Mouse (Mus musculus): ENCODE measurements around the gene Neurod2.

Gene Neurod2

DNA sequence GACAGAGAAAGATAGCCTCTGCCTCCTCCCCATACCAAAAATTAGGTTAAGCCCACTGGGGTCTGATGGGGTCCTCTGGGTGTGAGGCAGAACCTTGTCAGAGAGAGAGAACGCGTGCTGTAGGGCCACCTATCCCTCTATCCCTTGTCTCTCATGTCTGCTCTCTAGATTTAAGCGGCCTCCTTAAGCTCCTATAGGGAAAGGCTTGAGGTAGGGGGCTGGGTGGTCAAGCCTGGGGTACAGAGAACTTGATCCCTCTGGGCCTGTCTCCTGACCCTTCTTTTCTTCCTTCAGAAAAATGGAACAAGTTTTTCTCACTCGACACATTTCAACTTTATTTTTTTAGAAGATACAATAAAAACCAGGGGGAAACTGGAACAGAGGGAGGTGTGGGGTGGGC, 3.4 kb upstream of the Neurod2 start:
- no peak for DNase-seq (ENCODE audit: low spot score in 2 of 2)

DNA sequence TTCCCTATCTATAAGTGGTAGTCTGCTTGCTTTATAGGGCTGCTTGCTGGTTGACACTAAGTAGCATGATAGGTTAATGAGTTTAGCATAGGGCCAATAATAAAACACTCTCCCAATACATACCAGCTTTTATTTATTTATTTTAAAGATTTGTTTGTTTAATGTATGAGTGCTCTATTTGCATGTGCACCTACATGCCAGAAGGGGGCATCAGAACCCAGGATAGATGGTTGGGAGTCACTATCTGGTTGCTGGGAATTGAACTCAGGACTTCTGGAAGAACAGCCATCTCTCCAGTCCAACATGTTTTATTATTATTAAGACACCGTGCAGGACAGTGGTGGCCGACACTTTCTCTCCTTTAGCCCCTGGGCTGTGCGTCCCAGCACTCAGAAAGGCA, 2.7 kb upstream of the Neurod2 start:
- no peak for DNase-seq (ENCODE audit: low spot score in 2 of 2)

DNA sequence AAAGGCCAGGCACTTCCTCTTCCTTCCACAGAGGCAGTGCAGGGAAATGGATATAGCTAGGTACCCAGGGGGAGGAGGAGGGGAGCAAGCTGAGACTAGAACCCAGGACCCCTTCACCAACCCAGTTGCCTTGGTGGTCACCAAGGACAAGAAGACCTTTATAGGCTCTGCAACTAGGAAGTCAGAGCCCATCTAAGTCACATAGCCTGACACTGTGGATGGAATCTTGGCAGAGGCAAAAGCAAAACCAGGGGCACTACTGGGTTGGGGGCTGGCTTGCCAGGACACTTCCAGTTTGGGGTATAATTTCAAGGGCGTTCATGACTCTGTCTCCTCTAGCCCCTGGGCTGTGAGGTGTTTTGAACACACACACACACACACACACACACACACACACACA, 2.0 kb upstream of the Neurod2 start:
- no peak for DNase-seq (ENCODE audit: low spot score in 2 of 2)

DNA sequence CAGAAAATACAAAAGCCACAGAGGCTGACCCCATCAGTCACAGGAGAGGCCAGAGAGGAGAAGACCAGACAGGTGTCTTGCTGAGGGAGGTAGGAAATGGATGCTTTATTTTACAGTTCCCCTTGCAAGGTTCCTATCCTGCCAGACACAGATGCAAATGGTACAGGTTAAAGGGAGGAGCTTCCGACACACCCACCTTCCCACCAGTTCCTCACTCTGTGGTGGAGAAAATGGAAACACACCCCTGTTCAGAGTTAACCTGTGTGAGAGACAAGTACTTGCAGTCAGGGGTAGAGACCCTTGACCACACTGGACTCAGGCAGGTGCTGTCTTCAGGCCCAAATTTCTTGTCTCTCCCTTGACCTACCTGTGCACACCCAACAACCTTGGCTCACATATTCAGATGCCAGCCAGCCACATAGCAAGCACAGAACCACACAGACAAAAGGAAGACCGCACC, 1.3 kb upstream of the Neurod2 start:
- DNase-seq (ENCODE audit: low spot score in 2 of 2): no peak

DNA sequence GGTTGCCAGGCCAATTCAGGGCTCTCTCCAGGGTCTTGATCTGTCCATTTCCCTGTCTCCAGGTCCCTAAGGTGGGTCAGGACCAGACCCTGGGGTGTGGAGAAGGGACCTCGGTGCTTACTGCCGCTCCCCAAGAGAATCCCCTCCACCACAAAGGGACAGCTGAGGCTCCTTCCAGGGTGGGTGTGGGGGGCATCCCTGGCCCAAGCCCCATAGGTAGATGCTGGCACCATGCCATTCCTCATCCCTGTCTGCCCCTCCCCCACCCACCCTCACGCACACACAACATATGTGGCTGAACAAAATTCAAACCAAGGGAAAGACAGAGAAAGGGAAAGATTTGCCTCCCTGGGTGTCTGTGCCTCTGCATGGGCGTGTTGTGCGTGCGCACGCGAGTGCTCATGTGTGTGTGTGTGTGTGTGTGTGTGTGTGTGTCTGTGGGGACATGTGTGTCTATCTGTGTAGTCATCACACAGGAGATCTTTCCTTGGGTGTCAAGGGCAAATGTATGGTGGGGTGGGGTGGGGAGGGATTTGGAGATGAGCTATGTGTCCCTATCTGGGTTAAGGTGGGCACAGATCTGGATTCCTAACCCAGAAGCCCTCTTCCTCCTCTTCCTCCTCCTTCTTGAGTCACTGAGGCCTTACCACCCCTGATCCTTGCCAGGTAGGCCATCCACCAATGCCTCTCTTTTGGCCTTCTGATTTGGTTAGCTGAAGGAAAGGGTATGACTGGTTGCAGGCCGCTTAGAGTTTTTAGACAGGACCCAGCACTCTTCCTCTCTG, 704 bp upstream of the Neurod2 start:
- DNase-seq (ENCODE audit: low spot score in 2 of 2): no peak

DNA sequence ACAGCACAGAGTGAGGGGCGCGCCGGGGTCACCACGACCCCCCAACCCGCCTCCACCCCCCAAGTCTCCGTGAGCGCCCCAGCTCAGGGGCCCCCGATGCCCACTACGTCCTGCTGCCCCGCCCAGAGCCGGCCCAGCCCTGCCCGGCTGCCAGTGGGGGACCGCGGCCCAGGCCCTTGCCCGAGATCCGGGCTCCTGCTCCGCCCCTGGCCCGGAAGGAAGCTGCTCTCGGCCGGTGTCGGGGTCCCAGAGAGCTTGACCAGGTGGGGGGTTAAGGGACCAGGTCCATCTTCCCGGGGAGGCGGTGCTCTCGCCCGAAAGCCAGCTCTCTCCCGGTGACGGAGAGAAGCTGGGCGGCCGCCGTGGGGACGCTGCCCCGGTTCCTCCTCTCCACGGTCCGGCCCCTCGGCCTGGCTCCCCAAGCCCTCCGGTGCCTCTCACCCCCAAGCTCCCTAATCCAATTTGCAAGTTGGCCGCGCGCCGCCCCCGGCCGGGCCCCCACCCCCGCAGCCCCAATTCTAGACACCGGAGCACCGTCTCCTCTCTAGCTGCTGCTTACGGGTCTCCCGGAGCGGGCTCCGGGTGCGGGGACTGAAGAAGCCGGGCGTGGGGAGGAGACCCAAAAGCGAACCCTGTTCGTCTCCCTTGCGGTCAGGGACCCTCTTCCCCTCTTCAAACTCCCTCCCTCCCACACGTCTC, 928 bp downstream of the Neurod2 start:
- no peak for DNase-seq (ENCODE audit: low spot score in 2 of 2)

DNA sequence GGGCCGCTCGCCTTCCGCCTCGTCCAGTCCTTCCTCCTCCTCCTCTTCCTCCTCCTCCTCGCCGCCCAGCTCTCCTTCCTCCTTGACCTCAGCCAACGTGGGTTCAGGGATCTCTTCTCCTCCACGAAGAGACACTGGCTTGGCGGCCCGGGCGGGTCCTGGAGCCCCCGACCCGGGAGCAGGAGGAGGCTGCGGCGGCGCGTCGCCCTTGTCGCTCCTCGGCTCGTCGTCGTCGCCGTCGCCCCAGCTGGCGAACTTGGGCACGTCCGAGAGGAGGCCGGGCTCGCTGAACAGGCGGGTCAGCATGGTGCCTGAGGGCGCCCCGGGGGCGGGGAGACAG, 1.4 kb downstream of the Neurod2 start:
- DNase-seq (ENCODE audit: low spot score in 2 of 2): no peak

DNA sequence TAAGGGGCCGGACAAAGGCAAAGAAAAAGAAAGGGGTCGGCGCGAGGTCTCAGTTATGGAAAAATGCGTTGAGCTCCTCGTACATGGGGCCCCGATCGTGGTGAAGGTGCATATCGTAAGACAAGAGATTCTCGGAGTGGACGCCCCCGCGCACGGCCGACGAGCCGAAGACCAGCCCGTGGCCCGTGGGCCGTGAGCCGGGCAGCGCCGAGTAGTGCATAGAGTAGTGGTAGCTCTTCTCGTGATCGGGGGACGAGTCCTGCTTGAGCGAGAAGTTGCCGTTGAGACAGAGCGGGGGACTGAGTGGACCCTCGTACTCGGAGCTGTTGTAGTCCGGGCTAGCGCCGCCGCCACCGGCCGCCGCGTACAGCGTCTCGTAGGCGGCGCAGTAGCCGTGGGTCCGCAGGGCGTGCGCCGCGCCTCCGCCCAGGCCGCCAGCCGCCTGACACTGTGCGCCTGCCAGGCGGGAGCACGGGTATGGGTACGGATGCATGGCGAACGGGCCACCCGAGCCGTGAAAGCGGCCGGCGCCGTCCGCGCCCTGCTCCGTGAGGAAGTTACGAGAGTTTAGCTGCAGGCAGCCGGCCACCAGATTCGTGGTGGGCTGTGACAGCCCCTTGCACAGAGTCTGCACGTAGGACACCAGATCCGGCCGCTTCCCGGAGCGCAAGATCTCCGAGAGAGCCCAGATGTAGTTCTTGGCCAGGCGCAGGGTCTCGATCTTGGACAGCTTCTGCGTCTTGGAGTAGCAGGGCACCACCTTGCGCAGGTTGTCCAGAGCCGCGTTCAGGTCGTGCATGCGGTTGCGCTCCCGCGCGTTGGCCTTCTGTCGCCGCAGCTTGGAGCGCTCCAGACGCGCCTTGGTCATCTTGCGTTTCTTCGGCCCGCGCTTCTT, 2.1 kb downstream of the Neurod2 start:
- DNase-seq (ENCODE audit: low spot score in 2 of 2): no peak

DNA sequence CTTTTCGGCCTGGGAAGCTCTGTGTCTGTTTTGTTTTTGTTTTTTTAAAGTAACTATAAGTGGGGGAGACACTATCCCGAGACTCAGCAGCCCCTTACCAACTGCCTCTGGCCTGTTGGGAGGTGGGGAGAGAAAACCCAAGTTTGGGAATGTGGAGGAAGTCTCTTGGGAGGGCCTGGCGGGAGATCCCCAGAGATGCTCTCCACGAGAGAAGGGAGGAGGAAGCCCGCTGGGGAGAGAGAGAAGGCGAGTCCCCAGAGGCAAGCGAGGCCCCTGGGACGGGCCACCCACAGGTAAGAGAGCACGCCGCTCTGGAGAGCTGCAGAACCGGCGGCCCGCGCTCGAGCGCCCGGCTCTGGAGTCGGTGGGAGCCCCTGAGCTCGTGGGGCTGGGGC, 2.7 kb downstream of the Neurod2 start:
- no peak for DNase-seq (ENCODE audit: low spot score in 2 of 2)

DNA sequence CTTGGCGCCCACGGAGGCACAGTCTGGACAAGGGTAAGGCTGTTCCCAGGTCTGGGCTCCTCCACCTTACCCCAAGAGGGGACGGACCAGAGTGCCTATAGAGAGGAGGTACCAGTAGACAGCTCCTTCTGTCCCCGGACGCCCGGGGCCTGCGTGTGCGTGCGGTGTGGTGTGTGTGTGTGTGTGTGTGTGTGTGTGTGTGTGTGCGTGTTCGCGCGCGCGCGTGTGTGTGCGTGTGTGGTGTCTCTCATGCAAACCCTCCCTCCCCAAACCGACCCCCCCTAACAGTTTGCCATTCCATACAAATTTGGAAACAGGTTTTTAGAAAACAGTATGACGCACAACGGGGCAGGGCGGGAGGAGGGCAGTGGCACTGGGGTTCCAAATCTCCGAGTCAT, 3.6 kb downstream of the Neurod2 start:
- no peak for DNase-seq (ENCODE audit: low spot score in 2 of 2)

DNA sequence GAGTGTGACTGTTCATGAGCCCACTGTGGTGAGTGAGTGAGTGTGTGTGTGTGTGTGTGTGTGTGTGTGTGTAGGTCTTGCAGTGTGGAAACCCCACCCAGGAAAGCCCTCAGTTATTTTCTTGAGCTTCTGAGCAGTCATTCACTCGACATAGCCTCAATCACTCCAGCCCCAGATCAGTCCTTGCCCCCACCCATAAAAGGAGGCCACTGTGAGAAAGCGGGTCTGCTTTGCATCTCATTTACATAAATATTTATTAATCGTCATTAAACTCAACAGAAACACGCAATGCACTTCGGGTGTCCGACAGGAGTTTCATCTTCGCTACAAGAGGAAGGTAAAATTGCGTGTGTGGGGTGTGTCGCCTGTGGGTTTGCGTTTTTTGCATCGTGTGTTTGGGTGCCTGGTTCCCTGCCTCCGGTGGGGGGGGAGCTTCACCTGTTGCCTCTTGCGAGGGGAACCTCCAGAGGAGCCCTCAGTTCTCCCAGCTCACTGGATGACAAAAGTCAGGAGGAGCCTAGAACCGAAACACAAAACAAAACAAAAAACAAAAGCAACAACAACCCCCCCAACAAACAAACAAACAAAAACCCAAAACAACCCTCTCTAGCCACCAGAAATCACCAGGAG, 4.1 kb downstream of the Neurod2 start:
- no peak for DNase-seq (ENCODE audit: low spot score in 2 of 2)

DNA sequence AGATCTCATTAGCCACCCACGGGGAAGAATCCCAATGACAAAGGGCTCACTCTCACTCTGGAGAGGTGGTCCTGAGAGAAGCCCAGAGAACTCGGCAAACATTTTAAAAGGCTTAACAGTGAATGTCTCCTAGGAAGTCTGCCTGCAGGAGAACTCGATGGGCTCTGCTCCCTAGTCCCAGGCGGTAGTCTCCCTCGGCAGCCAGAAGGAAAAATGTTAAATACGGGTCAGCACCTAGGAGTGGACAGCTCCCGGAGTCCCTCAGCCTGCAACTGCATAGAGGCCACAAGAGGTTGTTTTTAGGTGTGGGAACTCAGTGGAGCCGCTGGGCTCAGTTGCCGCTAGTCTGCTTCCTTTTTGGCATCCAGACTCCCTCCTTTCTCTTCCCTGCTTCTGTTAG, 5.5 kb downstream of the Neurod2 start:
- no peak for DNase-seq (ENCODE audit: low spot score in 2 of 2)

DNA sequence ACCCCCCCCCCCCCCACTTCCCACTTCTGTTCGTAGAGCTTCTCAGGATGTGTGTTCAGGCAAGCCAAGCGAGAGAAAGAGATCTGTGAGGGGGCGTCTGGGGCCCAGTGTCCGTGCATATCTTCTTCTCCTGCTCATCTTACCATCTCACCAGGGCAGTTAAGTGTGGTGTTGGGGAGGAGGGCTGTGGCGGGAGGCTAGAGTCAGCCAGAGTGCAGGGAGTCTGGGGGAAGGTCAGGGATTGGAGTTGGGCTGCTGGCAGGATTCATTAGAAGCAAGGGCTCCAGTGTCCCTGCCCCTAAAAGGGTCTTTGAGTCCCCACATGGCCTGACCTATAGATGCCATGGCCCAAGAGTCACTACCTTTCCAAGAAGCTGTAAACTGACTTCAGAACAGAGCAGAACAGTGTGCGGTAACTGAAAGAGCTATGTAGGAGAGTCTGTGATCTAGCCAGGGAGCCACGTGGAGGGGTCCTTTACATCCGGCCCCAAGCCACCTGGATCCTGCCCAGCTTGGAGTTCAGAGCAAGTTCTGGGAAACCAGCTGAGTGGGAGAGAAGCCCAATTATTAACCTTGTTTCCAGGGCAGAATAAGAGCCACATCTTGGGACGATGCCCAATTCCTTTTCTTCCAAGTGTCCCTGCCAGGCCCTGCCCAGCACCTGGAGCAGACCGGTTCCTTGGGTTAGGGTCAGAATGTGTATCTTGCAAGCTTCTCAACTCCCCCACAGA, 6.1 kb downstream of the Neurod2 start:
- DNase-seq (ENCODE audit: low spot score in 2 of 2): no peak

DNA sequence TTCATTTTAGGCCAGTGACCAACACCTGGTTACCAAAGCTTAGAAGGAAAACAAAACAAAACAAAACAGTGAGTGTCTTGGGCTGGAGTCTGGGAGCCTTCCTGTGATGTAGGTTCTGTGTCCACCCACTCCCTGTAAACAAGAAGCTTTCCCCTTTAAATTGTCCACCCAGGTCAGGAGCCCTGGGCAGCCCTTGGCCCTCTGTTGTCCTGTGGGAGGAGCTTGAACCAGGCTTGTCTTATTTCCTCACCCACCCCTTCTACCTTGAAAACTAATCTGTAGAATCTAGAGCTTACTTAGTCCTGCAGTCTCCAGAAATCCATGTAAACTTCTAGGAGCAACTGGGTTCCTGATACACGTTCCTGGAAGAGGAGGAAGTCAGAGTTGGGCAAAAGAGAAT, 7.3 kb downstream of the Neurod2 start:
- no peak for DNase-seq (ENCODE audit: low spot score in 2 of 2)

DNA sequence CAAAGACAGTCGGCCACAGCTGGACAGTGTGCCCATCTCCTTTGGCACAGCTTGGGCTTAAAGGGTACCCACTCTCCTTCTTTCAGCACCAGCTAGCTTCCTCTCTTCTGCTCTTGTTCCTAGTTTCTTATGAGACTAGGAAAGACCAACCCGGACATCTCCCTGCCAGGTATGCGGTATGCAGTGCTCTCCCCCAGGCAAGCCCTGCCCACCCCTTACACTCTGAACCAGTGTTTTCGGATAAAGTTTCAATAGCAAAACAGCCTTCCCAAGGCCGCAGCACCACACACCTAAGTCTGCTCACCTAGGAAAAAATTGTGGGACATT, 7.8 kb downstream of the Neurod2 start:
- no peak for DNase-seq (ENCODE audit: low spot score in 2 of 2)

DNA sequence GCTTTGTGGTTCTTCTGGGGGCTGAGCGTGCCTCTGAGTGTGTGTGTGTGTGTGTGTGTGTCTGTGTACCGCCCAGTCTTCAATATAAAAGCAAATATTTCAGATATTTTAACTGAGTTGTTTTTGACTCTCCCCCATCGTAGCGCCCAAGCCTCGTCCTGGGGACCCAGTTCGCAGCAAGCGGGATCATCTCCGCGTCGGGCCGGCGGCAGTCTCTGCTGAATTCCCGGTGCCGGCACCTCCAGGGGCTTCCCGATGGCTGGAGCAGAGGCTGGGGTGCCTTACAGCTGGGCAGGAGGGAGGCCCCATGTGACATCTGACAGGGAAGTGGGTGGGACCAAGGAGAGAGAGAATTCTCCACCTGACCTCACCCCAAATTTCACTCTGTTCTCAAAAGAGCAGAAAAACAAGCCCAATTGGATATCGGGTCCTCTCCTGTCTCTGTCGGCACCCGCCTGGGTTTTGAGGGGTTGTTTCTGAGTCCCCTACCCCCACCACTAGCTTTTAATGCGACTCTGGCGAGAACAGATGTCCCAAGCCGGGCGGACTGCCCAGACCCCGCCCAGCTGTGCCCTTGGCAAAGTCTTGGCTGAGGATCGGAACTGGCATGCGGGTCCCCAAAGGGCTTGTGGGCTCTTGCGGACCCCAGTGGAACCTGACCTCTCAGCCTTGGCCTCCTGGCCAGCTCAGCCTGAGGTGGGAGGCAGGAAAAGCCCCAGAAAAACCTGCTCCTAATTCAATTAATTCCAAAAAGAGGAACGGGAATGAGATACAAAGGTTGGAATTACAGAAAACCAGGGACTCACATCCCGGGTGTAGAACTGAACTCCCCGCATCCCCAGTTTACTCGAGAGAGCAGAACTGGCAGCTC, 8.4 kb downstream of the Neurod2 start:
- no peak for DNase-seq (ENCODE audit: low spot score in 2 of 2)

DNA sequence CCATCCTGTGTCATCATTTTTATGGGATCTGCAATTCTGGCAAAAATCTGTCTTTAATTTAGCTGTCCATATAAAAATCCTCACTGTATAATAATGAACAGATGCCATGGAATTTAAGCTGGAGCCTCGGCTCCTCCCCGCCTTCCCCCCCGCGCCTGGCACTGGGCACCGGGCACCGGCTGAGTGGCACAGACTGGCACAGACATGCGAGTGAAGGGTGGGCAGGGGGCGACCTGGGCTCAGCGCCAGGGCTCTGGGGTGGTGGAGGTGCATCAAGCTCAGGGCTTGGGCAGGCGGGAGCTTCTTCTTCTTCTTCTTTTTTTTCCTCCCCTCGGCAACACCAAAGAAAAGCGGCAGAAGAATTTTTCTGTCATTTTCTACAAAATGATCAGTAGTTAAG, 9.1 kb downstream of the Neurod2 start:
- DNase-seq (ENCODE audit: low spot score in 2 of 2): no peak

DNA sequence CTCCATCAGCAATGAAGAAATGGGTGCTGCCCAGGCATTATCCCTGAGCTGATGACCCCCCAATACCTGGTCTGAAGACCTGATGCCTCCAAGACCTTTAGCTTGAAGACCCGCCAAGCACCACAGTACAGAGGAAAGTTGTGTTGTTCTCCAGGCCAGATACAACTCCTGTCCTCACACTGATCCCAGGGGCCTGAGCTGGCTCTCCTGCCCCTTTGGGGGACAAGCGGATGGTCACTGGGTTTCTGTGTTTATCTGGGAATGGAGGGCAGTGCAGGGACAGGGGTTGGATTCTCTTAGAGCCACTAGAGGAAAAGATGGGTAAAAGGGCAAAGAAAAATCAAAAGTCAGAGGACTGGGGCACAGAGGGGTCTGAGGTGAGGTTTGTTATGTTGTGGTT, 9.5 kb downstream of the Neurod2 start:
- DNase-seq (ENCODE audit: low spot score in 2 of 2): no peak

DNA sequence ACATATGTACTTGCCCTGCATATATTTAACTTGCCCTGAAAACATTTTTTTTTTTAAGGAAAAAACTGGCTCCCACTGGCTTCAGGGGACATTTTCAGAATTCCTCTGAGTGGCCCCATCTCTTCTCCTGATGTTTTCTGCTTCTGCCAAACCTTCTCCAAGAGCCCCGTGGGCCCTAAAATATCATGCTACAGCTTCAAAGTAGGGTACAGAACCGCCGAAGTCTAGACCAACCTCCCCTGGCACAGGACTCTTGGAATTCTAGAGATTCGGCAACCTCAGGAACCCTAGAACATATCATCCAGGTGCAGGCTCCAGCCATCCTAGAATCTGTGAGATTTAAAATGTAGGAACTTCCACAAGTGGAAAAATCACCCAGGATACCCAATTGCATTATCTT, 9.9 kb downstream of the Neurod2 start:
- no peak for DNase-seq (ENCODE audit: low spot score in 2 of 2)

DNA sequence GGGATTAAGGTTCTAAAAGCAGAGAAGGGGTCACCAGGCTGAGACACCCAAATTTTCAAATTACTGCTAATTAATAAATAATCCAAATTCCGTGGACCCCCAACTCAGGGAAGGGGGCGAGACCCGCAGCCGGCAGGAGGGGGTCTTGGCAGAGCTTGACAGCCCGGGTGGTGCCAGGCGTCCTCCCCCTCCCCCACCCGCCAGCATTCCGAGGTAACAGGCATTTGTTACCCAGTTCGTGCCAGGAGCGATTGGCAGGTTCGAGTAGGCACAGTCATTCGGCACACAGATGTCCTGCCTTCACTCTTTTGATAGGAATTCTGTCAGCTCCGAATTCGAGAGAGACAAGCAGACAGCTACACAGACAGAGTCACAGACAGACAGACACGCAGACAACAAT, 10.3 kb downstream of the Neurod2 start:
- no peak for DNase-seq (ENCODE audit: low spot score in 2 of 2)

Data from spleen, postnatal 4 days (tissue).